Mouse (Mus musculus): ENCODE measurements around the gene Ttc7. TPM values are rescaled to one million over a fixed set of nuclear protein-coding genes. Genes with fewer than 3 reads are reported as not detected.

Gene Ttc7
- total RNA-seq, 1 experiment: 2.7 TPM

- Histone ChIP-seq H3K9me3 (ENCODE audit: control insufficient read depth, insufficient read depth, low read depth, low read length) (no peaks in the 10 kb centered on the region), H3K9ac (ENCODE audit: insufficient read depth, low read depth, low read length, poor library complexity, severe bottlenecking) (no peak overlapping the region), H3K4me1 (ENCODE audit: control insufficient read depth in 2 of 2, insufficient read depth in 2 of 2, low read length in 2 of 2, poor library complexity in 1 of 2) (peaks cover 0 to 8% of the 10 kb centered on the region in 2 experiments; a peak in 1 of 4 replicates), H3K27ac (ENCODE audit: insufficient read depth, low read depth, low read length, poor library complexity, severe bottlenecking) (no peak overlapping the region), H3K36me3 (ENCODE audit: control insufficient read depth, insufficient read depth, low read length, poor library complexity, severe bottlenecking) (peaks cover 3% of the 10 kb centered on the region; the same call in 1 of the 2 replicates), H3K4me3 (ENCODE audit: insufficient read depth in 1 of 2, low read depth in 1 of 2, low read length in 2 of 2, poor library complexity in 1 of 2, severe bottlenecking in 1 of 2) (no peak overlapping the region)
- in situ Hi-C loops (cut with MboI; ENCODE audit: low sequenced_read_pairs in 2 of 2, unreplicated experiment in 2 of 2): loop anchor here in 1 of 2 experiments (10.0 kb wide), 1 partner anchor 251 kb away; no protein-coding TSS in a partner anchor
- TF ChIP-seq ZNF384 (IDR thresholded peaks at IDR 0.05; ENCODE audit: low read depth, low read length): no peak
- no peak for TF ChIP-seq ZC3H11A (IDR thresholded peaks at IDR 0.05; ENCODE audit: borderline replicate concordance, low read depth, low read length)
- TF ChIP-seq HCFC1 (IDR thresholded peaks at IDR 0.05; ENCODE audit: borderline replicate concordance, insufficient read depth, low read length): no peak
- TF ChIP-seq MAFK (IDR thresholded peaks at IDR 0.05; ENCODE audit: insufficient read depth, low read depth, low read length): no peak
- TF ChIP-seq CHD2 (IDR thresholded peaks at IDR 0.05; ENCODE audit: low read depth, low read length): no peak
- DNase-seq (ENCODE audit: low read depth, low spot score): no peak
These were observed 31.4 kb downstream of the Ttc7 start for GRCm38 (mm10) chr17:87314121-87314520.

GRCm38 (mm10) chr17:87314530-87314946, 31.9 kb downstream of the Ttc7 start:
- in situ Hi-C loops (cut with MboI; ENCODE audit: low sequenced_read_pairs in 2 of 2, unreplicated experiment in 2 of 2): loop anchor here in 1 of 2 experiments (10.0 kb wide), 1 partner anchor 250 kb away; no protein-coding TSS in a partner anchor
- Histone ChIP-seq H3K9me3 (ENCODE audit: control insufficient read depth, insufficient read depth, low read depth, low read length) (no peaks in the 10 kb centered on the region), H3K27ac (ENCODE audit: insufficient read depth, low read depth, low read length, poor library complexity, severe bottlenecking) (no peak overlapping the region), H3K36me3 (ENCODE audit: control insufficient read depth, insufficient read depth, low read length, poor library complexity, severe bottlenecking) (peaks cover 3% of the 10 kb centered on the region; the same call in 1 of the 2 replicates), H3K4me3 (ENCODE audit: insufficient read depth in 1 of 2, low read depth in 1 of 2, low read length in 2 of 2, poor library complexity in 1 of 2, severe bottlenecking in 1 of 2) (peak overlapping the region; percentile 27 to 29; a peak in 3 of 4 replicates), H3K9ac (ENCODE audit: insufficient read depth, low read depth, low read length, poor library complexity, severe bottlenecking) (no peak overlapping the region), H3K4me1 (ENCODE audit: control insufficient read depth in 2 of 2, insufficient read depth in 2 of 2, low read length in 2 of 2, poor library complexity in 1 of 2) (peaks cover 0 to 8% of the 10 kb centered on the region in 2 experiments; a peak in 1 of 4 replicates)
- peak; percentile 64 for DNase-seq (ENCODE audit: low read depth, low spot score)
- no peak for TF ChIP-seq ZNF384 (IDR thresholded peaks at IDR 0.05; ENCODE audit: low read depth, low read length)
- no peak for TF ChIP-seq HCFC1 (IDR thresholded peaks at IDR 0.05; ENCODE audit: borderline replicate concordance, insufficient read depth, low read length)
- no peak for TF ChIP-seq CHD2 (IDR thresholded peaks at IDR 0.05; ENCODE audit: low read depth, low read length)
- TF ChIP-seq ZC3H11A (IDR thresholded peaks at IDR 0.05; ENCODE audit: borderline replicate concordance, low read depth, low read length): no peak
- no peak for TF ChIP-seq MAFK (IDR thresholded peaks at IDR 0.05; ENCODE audit: insufficient read depth, low read depth, low read length)

GRCm38 (mm10) chr17:87315021-87315531, 32.4 kb downstream of the Ttc7 start:
- peaks cover 0 to 8% of the 10 kb centered on the region in 2 experiments; a peak in 1 of 4 replicates for H3K4me1 ChIP-seq (ENCODE audit: control insufficient read depth in 2 of 2, insufficient read depth in 2 of 2, low read length in 2 of 2, poor library complexity in 1 of 2)
- in situ Hi-C loops (cut with MboI; ENCODE audit: low sequenced_read_pairs in 2 of 2, unreplicated experiment in 2 of 2): loop anchor here in 1 of 2 experiments (10.0 kb wide), 1 partner anchor 250 kb away; no protein-coding TSS in a partner anchor
- TF ChIP-seq MAFK (IDR thresholded peaks at IDR 0.05; ENCODE audit: insufficient read depth, low read depth, low read length) (no peak), ZC3H11A (IDR thresholded peaks at IDR 0.05; ENCODE audit: borderline replicate concordance, low read depth, low read length) (peak; percentile 69), CHD2 (IDR thresholded peaks at IDR 0.05; ENCODE audit: low read depth, low read length) (no peak), ZNF384 (IDR thresholded peaks at IDR 0.05; ENCODE audit: low read depth, low read length) (peak; percentile 60; the same call in 1 of the 2 replicates)
- H3K4me3 ChIP-seq (ENCODE audit: insufficient read depth in 1 of 2, low read depth in 1 of 2, low read length in 2 of 2, poor library complexity in 1 of 2, severe bottlenecking in 1 of 2): peak overlapping the region; percentile 27 to 29; a peak in 3 of 4 replicates
- H3K36me3 ChIP-seq (ENCODE audit: control insufficient read depth, insufficient read depth, low read length, poor library complexity, severe bottlenecking): no peaks in the 10 kb centered on the region
- H3K9me3 ChIP-seq (ENCODE audit: control insufficient read depth, insufficient read depth, low read depth, low read length): no peaks in the 10 kb centered on the region
- peak; percentile 88 for DNase-seq (ENCODE audit: low read depth, low spot score)
- H3K9ac ChIP-seq (ENCODE audit: insufficient read depth, low read depth, low read length, poor library complexity, severe bottlenecking): peak overlapping the region; percentile 63; the same call in 1 of the 2 replicates
- H3K27ac ChIP-seq (ENCODE audit: insufficient read depth, low read depth, low read length, poor library complexity, severe bottlenecking): no peak overlapping the region

DNA sequence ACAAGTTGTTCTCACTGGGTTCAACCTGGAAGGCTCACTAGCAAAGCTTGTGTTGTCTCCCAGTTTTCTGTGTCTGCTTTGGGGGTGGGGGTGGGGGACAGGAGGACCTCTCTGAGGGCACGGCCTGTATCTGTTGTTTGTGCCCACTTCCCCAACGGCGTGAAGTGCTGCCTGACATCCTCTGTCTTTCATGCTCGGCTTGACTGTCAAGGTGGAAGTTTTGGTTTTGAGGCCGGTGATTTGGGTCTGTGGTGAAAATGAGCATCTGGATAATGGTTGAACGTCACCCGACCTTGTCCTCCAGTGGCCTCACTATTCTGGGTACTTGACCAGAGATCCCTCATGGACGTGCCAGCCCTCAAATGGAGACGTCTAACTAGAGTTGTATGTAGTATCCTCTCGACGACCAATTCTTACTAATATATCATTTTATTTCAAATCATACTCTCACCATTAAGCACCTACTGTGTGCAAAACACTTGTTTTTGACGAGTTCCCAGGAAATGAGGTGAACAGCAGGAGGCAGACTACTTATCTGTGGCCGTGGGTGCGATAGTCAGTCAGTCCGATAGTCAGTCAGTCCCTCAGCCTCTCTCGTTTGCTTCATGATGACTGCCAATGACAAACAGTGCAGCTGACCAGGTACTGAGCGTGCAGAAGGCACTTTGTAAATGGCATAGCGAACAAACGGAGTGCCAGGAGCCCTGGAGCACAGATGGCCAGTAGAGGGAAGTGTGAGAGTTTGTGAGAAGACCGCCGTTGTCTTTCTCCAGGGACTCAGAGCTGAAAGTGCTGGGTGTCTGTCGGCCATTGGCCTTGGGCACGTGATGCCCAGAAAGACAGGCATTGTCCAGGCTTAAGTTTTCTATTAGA, 33.4 kb downstream of the Ttc7 start:
- TF ChIP-seq MAFK (IDR thresholded peaks at IDR 0.05; ENCODE audit: insufficient read depth, low read depth, low read length) (no peak), HCFC1 (IDR thresholded peaks at IDR 0.05; ENCODE audit: borderline replicate concordance, insufficient read depth, low read length) (no peak), CHD2 (IDR thresholded peaks at IDR 0.05; ENCODE audit: low read depth, low read length) (no peak), ZC3H11A (IDR thresholded peaks at IDR 0.05; ENCODE audit: borderline replicate concordance, low read depth, low read length) (no peak), ZNF384 (IDR thresholded peaks at IDR 0.05; ENCODE audit: low read depth, low read length) (no peak)
- no peak overlapping the region for H3K9ac ChIP-seq (ENCODE audit: insufficient read depth, low read depth, low read length, poor library complexity, severe bottlenecking)
- peaks cover 0 to 8% of the 10 kb centered on the region in 2 experiments; a peak in 1 of 4 replicates for H3K4me1 ChIP-seq (ENCODE audit: control insufficient read depth in 2 of 2, insufficient read depth in 2 of 2, low read length in 2 of 2, poor library complexity in 1 of 2)
- no peaks in the 10 kb centered on the region; the same call in 1 of the 2 replicates for H3K36me3 ChIP-seq (ENCODE audit: control insufficient read depth, insufficient read depth, low read length, poor library complexity, severe bottlenecking)
- no peak for DNase-seq (ENCODE audit: low read depth, low spot score)
- in situ Hi-C loops (cut with MboI; ENCODE audit: low sequenced_read_pairs in 2 of 2, unreplicated experiment in 2 of 2): loop anchor here in 1 of 2 experiments (10.0 kb wide), 1 partner anchor 249 kb away; no protein-coding TSS in a partner anchor
- H3K9me3 ChIP-seq (ENCODE audit: control insufficient read depth, insufficient read depth, low read depth, low read length): no peaks in the 10 kb centered on the region
- no peak overlapping the region for H3K27ac ChIP-seq (ENCODE audit: insufficient read depth, low read depth, low read length, poor library complexity, severe bottlenecking)
- no peak overlapping the region for H3K4me3 ChIP-seq (ENCODE audit: insufficient read depth in 1 of 2, low read depth in 1 of 2, low read length in 2 of 2, poor library complexity in 1 of 2, severe bottlenecking in 1 of 2)
